Mouse (Mus musculus) NIH3T3 (cell line): ENCODE data around the gene Ap4b1.
A peak's percentile ranks its signal among the peaks of the same experiment; 100 is the strongest.
"Not testable (repeated sequence)": the region's sequence is repeated elsewhere in the genome, so short reads cannot be mapped to it uniquely, and the experiment has no call there.

ENCODE experiments used
- DNase-seq: peaks from one replicate; pipeline ENCODE4 v3.0.0-alpha.2; 2012; ENCODE audit warnings: low read depth

Ap4b1 gene

DNA sequence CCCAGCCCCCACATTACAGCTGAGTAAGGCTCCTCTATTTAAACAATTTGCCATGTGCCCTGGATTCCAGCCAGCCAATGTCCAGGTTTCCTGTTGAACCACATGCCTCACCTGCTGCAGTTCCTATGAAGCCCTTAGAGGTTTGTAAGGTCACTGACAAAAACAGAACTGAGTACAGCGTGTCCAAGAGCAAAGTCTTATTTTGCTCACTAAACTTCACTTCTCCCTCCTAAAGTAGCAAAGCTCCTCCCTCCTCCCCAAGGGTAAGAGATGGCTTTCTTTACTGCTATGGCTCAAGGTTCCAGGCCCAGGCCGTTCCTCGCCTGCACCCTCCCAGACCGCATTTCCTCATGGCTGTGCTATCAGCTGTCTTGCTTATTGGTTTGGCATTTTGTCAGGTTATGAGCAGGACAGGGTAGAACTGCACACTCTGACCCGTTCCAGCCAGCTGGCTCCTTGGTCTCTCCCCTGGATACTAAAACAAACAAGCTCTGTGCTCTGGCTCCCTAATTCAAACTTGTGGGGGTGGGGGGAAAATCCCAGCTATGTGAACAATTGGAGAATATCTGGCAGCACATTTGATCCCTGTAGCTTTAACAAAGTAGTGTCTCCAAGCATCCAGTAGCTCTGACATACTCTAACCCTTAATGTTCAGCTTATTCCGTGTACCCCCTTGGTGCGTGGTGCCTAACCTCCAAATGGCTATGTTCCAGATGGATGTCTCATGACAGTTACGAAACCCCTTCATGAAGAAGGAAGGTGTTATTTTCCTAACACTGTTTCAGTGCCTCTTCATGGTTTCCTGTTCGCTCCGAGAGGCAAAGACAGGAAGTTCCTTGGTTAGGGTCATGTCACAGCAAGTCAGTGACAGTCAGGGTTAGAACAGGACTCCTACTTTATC, 7.4 kb upstream of the Ap4b1 start:
- DNase-seq, result peak; percentile 67

DNA sequence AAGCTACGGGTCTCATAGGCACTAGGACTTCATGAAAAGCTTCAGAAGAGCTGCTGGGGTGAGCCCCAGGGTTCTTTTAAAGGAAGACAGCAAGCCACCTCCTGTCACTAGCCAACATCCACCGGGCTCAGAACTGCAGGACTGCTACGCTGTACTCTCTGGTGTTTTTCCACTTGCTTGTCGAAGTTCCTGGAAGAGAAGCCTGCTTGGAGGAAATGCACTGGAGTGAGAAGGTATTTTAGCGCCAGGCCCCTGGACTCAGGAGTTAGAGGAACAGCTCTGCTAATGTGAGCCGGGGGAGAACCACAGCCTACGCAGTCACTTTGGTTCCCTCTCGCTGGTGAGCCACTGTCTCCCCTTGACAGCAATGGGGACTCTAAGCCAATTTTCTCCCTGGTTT, 6.5 kb upstream of the Ap4b1 start:
- DNase-seq, result no peak

DNA sequence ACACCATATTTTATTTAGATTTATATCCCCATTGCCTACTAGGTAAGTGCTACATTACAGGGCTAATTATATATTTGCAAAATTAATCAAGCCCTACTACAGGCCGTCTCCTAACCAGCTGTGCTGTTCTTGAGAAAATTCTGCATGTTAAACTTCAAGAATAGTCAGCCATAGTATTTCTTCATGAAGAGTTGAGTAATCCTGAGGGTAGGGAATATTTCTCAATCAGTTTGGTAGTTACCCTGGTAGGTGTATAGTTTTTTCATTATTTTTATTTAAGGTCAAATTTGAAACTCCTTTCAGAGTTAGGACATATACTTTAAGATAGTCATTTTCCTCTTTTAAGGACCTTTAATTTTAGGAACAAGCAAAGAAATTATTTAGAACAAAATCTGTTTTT, 3.6 kb upstream of the Ap4b1 start:
- DNase-seq, result no peak

DNA sequence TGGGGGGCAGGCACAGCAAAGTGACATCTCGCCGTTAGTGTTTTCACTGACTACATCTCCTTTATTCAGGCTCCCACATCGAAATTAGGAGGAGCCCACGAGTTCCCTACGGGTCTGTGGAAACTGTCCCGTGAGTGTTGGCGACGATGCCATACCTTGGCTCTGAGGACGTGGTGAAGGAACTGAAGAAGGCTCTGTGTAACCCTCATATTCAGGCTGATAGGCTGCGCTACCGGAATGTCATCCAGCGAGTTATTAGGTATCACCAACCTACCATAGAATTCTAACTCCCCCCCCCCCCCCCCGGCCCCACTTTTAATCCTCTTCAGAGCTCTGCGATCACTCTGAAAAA, 455 bp downstream of the Ap4b1 start:
- DNase-seq, result no peak

DNA sequence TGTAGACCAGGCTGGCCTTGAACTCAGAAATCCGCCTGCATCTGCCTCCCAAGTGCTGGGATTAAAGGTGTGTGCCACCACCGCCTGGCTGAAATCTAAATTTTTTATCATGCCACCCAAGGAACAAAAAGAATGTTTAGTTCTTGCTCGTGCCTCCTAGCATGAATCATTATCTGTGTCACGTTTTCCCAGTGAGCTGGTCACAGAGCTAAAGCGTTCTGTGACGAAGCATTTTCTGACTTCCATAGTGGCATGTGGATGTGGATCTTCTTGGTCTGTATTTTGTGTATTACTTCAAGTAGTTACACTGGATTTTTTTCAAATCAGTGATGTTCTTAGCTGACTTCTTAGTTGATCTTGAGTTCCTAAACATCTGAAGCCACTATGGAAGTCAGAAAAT, 1.6 kb downstream of the Ap4b1 start:
- no peak for DNase-seq

DNA sequence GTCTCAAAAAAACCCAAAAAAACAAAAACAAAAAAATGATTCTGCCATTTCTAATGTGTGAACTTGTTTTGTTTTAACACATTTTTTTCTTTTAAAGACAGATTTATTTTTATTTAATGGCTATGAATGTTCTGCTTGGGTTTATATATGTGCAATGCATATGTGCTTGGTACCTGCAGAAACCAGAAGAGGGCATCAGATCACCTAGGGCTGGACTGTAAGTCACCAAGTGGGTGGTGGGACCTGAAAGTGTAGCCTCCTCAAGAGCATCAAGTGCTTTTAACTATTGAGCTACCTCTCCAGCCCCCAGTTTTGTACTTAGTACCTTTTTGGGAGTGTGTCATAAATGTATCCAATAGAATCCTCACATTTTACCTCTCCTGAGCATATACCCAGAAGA, 18.2 kb downstream of the Ap4b1 start:
- no peak for DNase-seq

DNA sequence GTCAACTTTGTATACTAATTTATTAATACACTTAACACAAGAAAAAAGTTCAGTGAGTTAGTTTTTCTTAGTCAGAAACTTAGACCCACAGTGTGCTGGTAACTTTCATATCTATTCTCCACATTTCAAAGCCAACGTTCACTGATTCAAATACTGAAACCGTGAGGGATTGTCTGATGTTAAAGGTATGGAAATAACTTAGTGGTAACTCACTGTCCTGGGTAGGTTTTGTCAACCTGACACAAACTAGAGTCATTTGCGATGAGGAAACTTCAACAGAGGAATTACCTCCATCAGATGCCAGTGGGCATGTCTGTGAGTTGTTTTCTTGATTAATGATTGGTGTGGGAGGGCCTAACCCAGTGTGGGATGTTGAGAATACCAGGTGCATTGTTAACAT, 19.7 kb downstream of the Ap4b1 start:
- DNase-seq, result no peak

DNA sequence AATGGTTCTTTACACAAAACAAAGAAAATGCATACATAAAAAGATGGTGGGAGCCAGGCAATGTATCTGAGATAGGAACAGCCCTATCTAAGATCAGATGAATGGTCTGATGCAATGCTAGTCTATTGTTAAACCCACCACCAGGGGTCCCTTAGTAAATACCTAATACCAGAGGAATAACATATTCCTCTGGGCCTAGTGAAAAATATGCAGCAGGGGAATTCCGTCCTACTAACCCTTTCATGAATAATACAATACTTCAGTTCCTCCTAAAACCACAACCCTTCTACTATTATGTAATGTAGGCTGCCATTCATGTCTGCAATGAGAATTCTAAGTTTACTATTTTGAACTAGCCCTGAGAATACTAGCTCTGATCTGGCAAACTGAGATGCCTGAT, 21.4 kb downstream of the Ap4b1 start:
- DNase-seq, result peak; percentile 63

DNA sequence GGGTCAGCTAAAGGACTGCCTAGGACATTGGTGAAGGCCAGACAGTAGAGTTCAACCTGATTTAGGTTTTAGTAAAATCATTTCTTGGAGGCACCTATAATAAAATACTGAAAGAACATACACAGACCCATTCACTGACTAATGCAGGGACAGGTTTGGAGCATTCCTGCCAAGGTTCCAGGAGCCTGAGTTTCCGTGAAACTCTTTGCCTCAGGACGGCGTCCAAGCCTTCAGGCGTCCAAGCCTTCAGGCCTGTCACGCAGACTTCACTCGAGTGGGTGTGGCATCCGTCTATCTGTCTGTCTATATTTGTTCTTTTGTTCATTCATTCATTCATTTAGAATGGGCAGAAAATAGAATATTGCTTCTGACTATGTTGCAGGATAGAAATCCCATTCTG, 21.8 kb downstream of the Ap4b1 start:
- DNase-seq, result no peak

DNA sequence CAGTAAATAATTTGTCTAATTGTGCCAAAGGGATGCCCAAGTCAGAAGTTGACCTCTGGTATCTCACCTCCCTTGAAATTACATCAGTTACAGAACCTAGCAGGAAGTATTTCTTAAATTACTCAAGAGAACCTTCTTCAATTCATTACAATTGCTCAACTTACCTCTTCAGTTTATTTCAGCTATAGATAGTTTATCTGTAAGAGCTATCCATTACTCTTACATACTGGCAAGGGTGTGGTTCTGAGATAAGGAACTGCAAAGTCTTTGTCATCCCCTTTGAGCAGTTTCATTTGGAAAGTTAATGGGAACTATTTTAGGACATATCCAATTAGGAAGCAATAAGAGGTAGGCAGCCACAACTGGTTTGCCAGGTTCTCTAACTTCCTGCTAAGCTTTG, 23.1 kb downstream of the Ap4b1 start, which contains the start of gene Bcl2l15:
Bcl2l15 (plus strand) TSS at position 176 of the 400 bp plus-strand sequence.
- no peak for DNase-seq

DNA sequence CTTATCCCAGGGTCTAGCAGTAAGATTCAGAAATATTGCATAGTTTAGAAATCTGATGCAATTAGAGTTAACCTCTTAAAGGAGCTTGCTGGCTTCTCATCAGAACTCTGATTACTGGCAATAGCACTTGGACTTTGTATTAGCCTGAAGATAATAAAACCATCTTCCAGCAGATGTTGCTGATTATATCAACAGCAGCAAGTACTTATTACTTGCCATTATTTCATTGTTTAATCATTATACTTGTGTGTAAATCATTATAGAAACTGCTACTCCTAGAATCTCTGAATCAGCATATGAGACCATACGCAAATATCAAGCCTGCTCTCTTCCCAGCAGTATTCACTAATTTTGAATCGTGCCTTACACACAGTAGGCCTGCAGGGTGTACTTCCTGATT, 24.7 kb downstream of the Ap4b1 start:
- no peak for DNase-seq

DNA sequence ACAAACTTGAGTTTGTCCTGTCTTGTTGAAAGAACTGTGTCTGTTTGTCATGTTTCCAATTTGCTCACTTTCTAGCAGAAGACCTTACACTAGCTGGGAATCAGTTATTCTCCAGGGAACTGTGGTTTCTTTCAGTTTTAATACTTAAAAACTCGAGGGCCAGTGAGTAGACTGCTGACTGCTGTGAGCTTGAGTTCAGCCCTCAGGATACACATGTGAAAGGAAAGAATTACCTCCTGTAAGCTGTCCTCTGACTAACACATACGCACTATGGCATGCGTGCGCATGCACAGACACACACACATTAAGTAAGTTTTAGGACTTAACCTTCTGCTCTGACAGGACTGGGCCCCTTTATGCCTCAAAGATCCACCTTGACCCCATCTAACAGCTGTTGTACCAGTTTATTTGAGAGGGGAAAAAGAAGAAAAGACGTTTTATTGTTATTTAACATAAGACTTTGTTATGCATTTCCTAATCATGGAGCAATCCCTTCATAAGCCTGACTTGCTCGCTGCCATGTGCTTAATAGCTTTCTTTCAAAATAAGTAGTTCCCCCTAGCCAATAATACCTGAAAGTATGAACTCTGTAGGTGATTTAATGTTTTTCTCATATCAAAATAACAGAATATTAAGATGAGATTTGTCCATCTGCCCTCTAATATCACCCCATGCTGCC, 26.1 kb downstream of the Ap4b1 start:
- DNase-seq, result peak; percentile 35

DNA sequence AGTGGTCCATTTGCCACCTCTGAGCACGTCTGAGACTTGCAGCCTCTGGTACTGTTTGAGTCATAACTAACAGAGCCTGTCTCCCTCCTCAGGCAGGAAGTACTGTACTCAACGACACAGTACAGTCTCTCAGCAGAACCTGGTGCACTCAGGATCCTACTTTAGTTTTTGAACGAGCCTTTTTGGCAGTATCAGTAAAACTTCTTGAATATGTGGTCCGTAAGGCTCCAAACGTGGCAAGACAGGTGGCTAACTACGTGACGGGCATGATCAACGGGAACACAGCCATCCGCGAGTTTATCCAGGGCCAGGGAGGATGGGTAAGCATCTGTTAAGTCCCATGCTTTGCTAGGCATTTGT, 26.6 kb downstream of the Ap4b1 start:
- no peak for DNase-seq

DNA sequence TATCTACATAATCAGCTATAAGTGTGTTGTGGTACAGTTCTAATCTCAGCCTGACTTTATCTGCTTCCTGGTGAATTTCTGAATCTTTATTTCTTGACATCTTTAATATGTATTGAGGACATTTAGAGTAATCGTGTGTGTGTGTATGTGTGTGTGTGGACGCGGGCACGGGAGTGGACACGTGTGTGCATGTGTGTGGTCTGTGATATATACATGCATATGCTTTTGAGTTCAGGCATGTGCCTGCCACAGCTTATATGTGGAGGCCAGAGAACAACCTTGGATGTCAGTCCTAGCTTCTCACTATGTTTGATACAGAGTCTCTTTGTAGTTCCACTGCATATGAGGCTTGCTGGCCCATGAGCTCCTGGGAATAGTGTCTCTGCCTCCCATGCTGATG, 27.1 kb downstream of the Ap4b1 start:
- DNase-seq, result no peak

DNA sequence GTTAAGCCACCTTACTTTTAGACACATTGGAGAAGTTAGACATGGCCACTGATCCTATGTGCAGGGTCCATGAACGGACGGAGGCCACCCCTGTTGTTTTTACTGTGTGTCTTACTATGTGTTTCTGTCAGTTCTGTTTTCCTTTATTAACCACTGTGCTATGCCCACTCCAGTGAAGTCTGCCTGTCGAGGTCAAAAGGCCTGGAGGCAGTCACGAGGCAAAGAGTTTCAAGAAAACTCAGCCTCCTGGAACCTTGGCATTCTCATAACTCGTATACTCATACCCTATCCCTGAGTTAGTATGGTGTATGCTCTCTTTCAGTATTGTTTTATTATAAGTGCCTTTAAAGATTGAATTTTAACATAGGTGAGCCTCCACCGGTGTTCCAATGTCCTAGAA, 30.4 kb downstream of the Ap4b1 start:
- DNase-seq, result no peak

DNA sequence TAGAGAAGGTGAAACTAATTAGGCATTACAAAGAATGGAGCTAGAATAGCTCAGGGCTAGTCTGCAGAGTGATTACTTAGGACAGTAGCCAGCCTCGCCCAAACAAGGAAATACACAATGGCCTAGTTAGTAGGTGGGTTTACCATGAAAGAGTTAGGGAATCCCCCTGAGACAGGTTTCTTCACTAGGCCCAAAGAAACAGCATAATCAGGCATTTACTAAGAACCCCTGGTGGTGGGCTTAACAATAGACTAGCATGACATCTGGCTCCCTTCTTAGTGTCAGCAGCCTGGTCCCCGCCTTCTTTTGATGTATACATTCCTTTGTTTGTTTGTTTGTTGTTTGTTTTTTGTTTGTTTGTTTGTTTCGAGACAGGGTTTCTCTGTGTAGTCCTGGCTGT, 30.9 kb downstream of the Ap4b1 start:
- not testable (repeated sequence) for DNase-seq

DNA sequence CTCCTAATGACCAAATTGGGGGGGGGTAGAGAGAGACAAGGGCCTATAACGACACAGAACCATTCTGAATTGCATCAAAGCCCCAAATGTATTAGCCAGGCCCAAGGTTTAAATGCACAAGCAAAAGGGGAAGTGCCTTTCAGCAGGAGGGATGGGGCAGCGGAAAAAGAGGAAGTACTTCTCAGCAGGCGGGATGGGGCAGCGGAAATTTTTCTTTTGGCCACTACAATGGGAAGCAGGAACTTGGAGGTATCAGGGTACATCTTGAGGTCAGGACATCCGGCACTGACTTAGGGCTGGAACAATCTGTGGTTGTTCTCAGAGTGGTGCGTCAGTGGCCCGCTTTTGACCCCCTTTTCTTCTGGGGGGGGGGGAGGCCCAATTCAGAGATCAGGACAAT, 31.6 kb downstream of the Ap4b1 start:
- DNase-seq, result not testable (repeated sequence)

DNA sequence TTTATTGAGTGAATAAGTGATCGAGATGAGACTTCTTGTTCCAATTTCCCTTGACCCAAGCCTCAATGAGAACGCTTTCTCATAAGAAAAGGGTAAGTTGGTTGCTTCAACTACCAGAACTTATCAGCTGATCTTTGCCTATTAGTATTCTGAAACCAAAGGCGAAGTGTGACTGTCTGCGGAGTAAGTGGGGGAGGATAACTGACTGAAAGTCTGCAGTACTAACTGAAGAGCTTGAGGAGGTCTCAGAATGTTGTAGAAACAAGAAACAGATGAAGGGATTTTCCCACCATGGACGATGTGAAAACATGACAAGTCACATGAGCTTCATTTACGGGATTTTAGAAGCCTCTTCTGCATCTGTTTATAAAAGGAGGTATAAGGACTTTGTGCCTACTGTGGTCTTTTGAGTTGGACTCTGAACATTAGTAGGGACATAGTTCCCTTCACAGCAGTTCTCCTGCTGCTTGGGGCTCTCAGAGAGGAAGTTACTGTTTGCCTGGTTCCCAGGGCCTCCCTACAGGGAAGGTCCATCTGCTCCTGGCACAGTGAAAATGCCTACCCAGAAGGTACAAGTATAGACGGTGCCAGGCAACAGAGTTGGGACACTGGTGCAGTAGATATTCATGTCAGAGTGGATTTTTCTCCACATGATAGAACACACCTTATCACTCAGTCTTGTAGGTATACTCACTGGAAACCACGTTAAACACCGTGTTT, 41.5 kb downstream of the Ap4b1 start:
- no peak for DNase-seq

DNA sequence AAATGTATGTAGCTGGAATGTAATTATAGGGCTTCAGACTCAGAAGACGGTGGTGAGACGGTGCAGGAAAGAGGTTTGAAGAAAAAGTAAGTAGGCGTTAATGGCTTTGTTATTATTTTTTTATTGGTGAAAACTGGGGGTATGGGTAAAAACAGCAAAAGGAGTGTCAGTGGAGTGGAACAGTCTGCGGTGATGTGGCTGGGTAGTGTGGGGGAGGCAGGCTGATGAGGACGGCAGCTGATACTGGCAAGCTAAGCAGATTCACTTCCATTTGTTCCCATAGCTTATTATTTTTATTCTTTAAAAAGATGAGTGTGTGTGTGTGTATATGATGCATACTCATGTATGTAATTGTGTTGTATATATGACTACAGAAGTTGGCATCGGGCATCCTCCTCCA, 42.2 kb downstream of the Ap4b1 start:
- no peak for DNase-seq

DNA sequence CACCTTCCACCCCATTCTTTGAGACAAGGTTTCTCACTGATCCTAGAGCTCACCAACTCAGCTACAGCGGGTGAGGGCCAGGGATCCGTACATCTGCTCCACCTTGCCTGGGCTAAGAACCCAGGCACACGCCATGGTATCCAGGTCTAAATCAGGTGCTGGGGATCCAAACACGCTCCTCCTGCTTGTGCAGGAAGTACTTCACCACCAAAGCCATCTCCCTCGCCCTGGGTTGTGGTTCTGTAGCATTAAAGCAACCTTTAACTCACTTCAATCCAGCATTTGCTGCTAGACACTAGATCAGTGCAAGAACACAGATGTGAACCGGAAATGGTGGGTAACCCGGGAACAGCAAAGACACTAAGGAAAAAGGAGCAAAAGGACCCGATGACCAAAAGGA, 42.6 kb downstream of the Ap4b1 start:
- DNase-seq, result no peak

DNA sequence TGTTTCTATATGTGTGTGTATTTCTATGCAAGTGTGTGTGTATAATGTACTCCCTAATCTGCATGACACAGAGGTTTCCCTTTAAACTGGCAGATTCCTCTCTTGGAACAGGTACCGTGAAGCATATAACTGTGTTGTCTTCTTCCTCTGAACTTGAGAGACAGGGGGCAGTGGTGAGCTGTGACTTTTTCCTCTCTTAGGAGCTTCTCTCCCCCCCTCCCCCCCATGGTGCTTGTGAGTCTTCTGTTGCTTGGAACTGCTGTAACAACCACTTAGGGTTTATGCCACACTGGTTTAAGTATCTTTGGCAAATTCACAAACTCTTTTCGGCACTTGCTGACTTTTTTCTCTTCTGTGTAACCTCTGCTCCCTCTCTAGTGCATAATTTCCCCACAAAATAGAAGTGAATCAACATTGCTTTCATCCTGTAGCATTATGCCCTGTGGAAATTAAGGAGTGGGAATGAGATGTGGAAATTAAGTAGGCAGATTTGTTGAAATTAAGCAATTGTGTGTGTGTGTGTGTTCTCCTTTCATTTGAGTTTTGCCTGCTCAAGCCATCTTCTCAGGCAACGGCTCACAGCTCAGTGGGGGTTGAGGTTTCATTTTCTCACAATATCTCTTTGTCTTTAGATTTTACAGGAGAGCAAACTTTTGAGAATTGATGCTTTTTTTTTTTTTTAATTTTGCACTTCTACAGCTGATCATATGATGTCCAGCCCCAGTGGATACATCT, 43.4 kb downstream of the Ap4b1 start:
- DNase-seq, result peak; percentile 75

DNA sequence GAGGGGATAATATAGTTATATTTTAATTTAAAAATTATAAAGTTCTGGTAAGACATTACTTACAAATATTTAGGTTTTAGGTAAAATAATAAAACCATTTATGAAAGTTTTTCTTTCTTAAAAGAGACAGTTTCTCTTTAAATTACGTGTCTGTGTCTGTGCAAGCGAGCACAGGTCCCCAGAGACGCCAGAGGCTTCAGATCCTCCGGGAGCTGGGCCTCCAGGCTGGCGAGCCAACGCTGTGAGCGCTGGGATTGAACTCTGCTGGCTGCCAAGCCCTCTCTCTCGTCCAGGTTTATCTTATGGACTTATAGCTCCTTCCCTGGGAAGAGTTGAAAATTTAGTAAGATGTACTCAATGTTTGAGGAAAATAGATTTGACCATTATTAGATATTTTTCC, 44.5 kb downstream of the Ap4b1 start:
- no peak for DNase-seq
